Mouse (Mus musculus) cerebellum, postnatal 10 days (tissue): Measurements from ENCODE around the gene Axin1.
"Not testable (repeated sequence)": the region's sequence is repeated elsewhere in the genome, so short reads cannot be mapped to it uniquely, and the experiment has no call there.

ENCODE experiments used
- DNase-seq, 2 experiments: peaks; one replicate each; pipeline ENCODE4 v3.0.0; 2021; ENCODE audit warnings: mixed read lengths in 2 of 2

Axin1 gene

DNA sequence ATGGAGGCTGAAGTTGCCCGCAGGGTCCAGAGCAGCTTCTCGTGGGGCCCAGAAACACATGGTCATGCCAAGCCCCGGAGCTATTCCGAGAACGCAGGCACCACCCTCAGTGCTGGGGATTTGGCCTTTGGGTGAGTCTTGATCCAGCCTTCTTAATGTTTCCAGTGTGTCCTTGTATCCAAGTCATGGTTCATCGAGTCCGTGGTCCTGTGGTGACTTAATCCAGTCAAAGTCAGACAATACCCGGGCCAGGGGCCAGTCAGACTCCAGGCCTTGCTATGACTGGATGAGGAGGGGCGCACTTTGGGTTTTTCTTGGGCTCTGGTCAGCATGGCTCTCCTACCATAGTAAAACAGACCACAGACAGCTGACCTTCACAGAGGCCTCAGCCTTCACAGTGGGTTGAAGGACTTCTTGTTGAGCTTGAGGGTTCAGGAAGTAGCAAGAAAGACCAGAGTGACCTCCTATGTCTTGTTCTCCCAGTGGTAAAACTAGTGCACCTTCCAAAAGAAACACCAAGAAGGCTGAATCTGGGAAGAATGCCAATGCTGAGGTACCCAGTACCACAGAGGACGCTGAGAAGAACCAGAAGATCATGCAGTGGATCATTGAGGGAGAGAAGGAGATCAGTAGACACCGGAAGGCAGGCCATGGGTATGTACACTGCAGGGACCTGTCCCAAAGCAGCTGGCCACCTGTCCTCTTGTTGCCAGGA lies 49.8 kb downstream of the Axin1 start:
- DNase-seq = no peak

DNA sequence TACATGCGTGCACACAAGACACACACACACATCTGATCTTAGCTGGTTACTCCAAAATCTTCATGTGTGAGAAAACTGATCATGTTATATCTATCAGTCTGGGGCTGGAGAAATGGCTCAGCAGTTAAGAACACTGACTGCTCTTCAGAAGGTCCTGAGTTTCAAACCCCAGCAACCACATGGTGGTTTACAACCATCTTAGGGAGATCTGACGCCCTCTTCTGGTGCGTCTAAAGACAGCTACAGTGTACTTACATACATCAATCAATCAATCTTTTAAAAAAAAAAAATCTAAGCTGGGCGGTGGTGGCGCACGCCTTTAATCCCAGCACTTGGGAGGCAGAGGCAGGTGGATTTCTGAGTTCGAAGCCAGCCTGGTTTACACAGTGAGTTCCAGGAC lies 53.0 kb downstream of the Axin1 start:
- not testable (repeated sequence) for DNase-seq

- no peak for DNase-seq
These were observed 54.1 kb downstream of the Axin1 start for GRCm38 (mm10) chr17:26192481-26193190.

DNA sequence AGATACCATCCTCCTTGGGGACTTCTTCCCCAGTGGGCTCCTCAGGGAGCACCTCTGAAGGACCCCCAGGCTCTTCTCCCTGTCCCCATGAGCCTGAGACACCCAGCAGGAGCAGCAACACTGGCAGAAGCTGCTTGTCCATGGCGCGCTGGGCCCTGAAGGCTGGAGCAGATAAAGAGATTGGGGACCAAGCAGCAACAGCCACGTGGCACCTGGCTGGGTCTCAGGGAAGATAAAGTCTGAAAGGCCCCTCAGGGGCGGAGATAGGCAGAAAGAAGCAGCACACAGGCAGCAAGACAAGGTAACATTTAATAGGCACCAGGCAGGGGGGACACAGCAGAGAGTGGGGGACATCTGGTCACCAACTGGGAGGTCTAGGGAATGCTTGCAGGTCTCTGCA lies 60.4 kb downstream of the Axin1 start, which contains the start of gene Pdia2:
TSS of gene Pdia2 (minus strand) at position 196 of the 400 bp plus-strand sequence.
- no peak for DNase-seq

DNA sequence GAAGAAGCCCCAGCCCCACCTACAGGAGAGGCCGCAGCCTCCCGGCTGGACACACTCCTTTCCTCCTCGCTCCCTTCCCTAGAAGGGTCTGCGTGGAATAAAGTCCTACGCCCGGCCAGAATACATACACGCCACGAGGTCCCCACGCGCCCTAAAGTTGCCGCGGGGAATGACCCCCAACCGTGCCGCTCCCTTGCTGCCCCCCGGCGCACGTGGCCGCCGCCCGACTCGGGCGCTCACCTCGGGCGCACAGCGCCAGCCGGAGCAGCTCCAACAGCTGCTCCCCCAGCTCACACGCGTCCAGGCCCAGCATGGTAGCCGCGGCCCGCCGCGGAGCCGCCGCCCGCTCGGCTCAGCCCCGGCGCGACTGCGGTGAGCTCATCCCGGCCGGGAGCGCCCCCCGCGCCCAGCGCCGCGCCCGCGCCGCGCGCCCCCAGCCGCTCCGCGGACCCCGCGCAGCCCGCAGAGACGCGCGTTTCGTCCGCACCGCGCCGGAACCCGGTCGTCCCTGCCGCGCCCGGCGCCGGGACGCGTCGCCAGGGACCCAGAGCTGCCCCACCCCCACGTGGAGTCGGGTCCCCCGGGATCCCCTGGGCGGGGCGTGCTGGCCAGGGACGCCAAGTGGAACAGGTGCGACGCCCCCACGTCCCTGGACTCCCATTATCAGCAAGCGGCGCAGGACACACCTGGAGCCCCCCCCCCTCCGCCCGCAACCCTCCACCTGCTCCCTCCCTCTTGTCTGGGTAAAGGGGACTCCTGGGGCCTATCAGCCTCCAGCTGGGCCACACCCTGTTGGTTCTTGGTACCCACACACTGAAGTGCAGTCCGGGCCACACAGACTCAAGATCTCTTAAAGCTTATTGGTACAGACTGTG lies 62.6 kb downstream of the Axin1 start:
- peak; percentile 46 to 49 for DNase-seq

- peak; percentile 30 to 33 for DNase-seq
These were observed 63.5 kb downstream of the Axin1 start for GRCm38 (mm10) chr17:26201998-26202397.

GRCm38 (mm10) chr17:26202737-26203136 lies 64.2 kb downstream of the Axin1 start, which contains the start of gene Rgs11:
TSS of gene Rgs11 (plus strand) at chr17:26202951.
- DNase-seq = peak; percentile 43

DNA sequence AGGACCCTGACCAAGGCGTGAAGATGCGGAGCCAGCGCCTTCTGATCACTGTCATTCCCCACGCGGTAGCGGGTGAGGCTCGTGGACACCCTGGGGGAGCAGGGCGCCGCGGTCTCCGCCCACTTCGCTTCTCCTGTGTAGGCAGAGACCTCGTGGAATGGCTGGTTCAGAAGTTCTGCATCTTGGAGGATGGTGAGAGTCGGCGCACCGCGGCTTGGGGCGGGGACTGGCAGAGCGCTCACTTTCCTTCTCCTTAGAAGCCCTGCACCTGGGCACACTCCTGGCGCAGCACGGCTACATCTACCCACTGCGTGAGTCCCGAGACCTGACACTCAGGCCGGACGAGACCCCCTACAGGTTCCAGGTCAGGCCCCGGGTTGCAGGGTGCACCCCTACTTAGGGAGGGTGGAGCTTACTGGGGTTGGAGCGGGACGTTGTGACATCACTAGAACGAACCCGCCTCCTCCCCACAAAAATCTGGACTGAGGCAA lies 64.9 kb downstream of the Axin1 start:
- peak; percentile 34 to 42 for DNase-seq

DNA sequence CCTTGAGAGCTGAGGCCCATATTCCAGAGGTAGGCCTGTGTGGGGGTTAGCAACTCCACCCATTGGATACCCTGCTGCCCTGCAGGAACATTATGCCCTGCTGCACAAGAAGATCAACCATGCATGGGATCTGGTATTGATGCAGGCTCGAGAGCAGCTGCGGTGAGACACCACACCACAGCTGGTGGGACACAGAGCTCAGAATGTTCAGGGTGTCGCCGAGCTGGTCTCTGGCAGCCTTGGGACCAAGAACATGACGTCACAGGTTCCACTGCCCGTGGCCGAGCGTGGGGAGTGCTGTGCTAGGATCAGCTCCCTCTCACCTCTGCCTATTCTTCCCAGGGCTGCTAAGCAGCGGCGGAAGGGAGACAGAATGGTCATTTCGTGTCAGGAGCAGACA lies 66.3 kb downstream of the Axin1 start:
- no peak for DNase-seq

DNA sequence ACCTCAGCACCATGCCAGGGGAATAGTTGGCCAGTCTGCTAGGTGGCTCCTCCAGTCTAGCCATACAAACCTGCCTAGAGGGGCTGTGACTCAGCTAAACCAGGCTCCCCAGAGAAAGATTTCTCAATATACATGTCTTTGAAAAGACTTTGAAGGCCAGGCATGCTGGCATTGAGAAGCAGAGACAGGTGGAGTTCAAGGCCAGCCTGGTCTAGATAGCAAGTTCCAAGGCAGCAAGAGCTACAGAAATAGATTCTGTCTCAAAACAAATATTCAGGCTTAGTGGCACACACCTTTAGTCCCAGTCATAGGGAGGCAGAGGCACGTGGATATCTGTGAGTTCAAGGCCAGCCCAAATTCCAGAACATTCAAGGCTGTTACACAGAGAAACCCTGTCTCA lies 67.9 kb downstream of the Axin1 start:
- no peak for DNase-seq

DNA sequence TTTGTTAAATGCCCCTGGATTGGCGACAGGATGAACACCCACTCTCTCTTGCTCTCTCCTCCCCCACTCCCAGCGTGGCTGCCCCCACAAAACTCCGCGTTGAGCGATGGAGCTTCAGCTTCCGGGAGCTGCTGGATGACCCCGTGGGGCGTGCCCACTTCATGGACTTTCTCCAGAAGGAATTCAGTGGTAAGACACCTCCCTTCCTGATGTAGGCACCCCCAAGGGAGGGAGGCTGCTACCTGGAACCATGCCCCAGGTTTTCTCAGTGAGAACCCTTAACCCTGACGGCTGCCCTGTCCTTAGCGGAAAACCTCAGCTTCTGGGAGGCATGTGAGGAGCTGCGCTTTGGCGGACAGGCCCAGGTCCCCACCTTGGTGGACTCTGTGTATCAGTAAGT lies 69.2 kb downstream of the Axin1 start, which contains the start of gene Arhgdig:
TSS of gene Arhgdig (minus strand) at position 101 of the 400 bp plus-strand sequence.
- no peak for DNase-seq

- DNase-seq = no peak
These were observed 73.8 kb downstream of the Axin1 start for GRCm38 (mm10) chr17:26212241-26212640.

GRCm38 (mm10) chr17:26212681-26213080 lies 74.2 kb downstream of the Axin1 start:
- no peak for DNase-seq

- no peak for DNase-seq
These were observed 83.0 kb downstream of the Axin1 start for GRCm38 (mm10) chr17:26221508-26221907.

DNA sequence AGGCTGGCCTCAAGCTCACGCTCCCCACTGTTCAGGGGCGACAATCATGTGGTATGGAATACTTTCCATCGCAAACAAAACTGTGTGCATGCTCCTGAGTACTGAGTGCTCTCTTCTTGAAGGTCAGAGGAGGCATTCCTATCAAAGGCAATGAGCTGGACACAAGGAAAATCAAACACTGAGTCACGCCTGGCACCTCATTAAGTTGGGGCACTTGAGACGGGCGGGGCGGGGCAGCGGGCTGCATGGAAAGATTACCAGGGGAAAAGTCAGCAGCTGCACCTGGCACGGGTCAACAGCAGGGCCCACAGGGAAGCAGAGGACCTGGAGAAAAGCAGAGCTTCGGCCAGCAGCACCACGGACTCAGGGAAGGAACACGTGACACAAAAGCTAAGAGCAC lies 86.7 kb downstream of the Axin1 start:
- DNase-seq = no peak

DNA sequence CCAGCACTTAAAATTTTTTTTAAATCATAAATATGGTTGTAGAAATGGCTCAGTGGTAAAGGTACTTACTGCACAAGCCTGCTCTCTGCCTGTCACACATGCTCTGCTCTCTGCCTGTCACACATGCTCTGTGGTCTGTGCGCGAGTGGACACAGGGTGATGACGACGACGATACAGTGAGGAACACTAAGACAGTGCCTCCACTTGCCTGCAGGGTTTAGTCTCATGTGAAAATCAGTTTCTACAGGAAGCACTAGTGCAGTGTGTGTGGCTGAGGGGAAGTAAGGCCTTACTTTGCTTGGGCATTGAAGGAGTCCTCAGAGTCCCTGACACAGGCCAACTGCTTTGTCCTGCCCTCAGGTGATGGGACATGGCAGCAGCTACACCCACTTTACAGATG lies 91.3 kb downstream of the Axin1 start:
- DNase-seq = no peak

- DNase-seq = no peak
These were observed 92.7 kb downstream of the Axin1 start for GRCm38 (mm10) chr17:26231156-26231555.

- peak; percentile 14 to 24 for DNase-seq
These were observed 94.4 kb downstream of the Axin1 start for GRCm38 (mm10) chr17:26232863-26233262.

DNA sequence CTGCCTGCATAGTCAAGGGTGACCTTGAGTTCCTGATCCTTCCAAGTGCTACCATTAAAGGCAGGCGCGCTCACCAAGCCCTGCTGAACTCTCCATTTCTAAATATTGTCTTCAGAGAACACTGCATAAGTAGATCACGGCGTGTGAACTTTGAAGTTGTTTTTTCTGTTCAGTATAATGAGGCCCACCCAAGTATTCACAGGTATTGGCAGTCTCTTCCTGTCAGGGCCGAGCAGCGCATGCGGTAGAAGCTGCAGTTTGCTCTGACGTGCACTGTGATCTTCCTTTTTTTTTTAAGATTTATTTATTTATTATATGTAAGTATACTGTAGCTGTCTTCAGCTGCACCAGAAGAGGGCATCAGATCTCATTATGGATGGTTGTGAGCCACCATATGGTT lies 95.9 kb downstream of the Axin1 start:
- no peak for DNase-seq

GRCm38 (mm10) chr17:26235077-26235815 lies 96.8 kb downstream of the Axin1 start:
- no peak for DNase-seq

DNA sequence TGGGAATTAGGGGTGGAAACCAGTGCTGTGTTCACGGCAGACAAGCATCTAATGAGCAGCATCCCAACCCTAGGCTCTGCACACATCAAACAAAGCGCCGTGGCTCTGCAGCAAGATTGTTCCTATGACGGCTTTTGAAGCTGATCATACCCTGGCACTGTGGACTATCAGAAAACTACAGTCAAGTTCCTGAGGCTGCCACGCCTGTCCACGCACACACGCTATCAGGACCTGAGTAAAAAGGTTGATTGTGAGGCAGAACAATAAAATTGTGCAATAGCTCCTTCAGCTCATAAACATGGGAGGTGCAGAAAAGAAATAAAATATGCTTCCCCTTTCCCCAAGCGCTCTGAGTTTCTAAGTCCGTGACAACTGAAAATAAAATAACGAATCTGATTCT lies 99.2 kb downstream of the Axin1 start:
- no peak for DNase-seq

DNA sequence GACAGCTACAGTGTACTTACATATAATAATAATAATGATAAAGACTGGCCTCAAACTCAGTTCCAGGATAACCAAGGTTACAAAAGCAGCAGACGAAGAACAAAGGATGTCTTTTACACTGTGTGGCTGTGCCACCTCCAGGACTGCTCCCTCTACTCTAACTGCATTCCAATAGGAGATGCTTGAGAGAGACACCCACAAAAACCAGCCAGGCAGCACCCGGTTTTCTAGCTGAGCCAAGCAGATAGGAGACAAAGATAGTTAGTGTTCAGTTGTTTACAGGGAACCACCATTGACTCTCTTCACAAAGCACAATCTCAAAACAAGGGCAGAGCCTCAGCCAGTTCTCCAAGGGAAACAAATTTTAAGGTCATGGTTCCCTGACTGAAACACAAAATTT lies 101.1 kb downstream of the Axin1 start:
- no peak for DNase-seq
